Mouse (Mus musculus): ENCODE data around the gene Gm45808. TPM values are rescaled to one million over a fixed set of nuclear protein-coding genes. Genes with fewer than 3 reads are reported as not detected.
A peak's percentile ranks its signal among the peaks of the same experiment; 100 is the strongest.

Gm45808 gene
- polyA plus RNA-seq, 3 experiments from 2014 or later = not detected

DNA sequence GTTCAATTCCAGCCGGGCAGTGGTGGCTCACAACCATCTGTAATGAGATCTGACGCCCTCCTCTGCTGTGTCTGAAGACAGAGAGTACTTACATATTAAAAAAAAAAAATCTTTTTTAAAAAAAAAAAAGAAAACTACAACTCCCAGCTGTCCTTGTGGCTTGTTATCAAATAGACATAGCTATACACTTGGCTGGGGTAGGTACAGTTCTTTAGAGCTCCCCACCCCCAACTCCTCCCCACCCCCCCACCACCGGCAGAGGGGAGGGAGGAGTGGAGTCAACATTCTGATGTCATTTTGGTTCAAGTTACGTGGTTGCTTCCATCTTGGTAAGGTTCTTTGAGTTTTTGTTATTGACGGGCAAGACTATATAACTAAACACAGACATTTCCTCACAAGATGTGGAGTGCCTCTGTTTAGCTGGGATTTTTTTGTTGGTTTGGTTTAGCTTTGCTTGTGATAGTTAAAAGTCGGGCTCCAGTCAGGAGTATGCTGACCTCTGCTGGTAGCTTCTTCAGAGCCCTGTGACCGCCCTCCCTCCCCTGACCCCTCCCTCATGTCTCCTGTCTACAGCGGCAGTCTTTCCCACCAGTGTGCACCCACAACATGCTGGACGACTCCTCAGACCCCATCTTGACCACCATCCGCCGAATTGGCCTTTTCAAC, 39.2 kb downstream of the Gm45808 start:
- ATAC-seq = no peak

DNA sequence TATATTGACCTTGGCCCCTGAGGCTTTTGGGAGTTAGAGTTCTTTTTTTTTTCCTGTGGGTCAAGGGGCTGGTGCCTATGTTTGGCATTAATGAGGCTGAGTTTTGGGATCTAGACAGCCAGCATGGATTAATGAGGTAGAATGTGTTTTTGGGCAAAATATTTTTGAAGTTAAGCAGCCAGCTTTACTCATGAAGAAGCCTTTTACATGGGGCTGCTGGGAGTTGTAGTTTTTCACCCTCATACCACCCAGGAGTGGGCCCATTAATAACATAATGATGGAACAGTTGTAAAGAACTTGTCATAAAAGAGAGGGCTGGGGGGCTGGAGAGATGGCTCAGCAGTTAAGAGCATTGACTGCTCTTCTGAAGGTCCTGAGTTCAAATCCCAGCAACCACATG, 40.0 kb downstream of the Gm45808 start:
- no peak for ATAC-seq

DNA sequence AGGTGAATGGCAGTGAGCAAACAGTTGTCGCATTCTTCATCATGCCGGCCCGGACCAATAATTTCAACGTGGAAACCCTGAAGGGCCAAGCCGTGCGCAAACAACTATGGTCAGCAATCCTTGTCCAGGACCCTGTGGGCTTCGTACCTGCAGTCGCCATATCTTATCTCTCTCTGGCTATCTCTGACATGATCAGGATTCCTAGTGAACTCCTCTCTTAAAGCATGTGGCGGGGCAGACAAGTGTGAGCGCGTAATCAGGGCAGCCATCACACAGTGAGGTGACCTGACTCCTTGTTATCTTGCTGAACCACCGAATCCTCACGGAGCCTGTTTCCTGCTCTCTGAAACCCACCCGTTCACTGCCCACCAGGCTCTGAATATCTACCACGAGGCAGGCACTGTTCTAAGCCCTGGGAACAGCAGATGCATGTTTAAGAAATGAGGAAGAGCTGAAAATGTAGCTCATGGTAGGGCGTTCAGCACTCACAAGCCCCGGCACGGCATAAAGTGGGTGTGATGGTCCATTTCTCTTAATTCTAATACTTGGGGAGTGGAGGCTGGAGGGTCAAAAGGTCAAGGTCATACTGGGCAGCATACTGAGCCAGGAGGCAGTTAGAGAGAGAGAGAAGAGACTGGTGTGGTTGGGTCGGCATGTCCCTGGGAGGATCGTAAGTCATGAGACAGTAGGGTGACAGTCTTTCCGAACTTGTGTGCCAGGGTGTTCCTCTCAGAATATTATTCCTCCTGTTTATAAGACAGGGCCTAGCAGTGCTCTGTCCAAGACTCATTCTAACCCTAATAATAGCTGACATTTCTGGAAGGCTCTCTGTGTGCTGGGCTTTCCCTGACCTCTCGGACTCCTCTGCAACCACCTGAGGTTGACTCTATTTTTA, 42.8 kb downstream of the Gm45808 start:
- ATAC-seq = no peak

DNA sequence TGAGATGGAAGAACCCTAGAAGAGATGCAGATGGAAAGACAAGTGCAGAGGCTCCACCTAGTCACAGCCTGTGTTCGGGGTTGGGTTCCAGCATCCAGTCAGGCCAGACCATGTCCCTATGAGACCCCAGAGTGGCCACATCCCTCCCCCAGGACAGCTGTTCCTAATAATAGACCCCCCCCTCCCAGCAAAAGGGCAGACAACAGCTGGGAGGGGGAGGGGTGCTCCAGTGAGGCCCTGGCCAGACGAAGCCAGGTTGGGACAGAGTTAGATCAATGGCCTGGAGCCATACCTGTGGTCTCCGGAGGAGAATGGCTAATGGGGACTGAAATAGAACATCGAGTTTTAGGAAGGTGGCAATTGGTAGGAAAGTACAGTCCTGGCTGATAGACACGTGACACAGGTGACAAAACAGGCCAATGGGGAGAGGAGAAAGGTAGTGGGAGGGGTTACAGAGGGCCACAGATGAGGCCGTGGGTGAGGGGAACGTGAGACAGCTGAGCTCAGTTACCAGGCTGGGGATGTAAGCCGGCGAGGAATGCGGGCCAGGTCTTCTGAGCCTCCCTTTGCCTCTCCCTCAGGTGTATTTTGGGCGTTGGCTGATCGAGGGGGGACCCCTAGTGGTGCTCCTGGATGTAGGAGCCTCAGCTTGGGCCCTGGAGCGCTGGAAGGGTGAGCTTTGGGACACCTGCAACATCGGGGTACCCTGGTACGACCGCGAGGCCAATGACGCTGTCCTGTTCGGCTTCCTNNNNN, 48.9 kb downstream of the Gm45808 start, which contains the start of gene Ruvbl2:
Gene Ruvbl2 (minus strand): TSS at position 576 of the 756 bp plus-strand sequence.
- ATAC-seq = no peak

DNA sequence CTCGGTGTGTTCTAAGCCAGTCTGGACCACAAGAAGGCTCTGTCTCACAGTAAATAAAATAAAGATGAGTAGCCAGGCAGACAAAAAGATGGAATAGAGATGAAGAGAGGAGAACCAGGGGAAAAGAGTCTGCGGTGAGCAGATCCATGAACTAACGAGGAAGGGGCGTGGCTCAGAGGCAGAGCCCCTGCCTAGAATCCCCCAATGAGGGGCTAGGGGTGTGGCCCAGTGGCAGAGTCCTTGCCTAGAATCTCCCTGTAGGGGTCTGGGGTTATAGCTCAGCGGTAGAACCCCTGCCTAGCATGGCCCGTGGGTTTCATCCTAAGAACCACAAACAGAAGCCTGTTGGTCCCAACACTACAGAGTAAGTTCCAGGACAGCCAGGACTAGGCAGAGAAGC, 49.6 kb downstream of the Gm45808 start:
- no peak for ATAC-seq

DNA sequence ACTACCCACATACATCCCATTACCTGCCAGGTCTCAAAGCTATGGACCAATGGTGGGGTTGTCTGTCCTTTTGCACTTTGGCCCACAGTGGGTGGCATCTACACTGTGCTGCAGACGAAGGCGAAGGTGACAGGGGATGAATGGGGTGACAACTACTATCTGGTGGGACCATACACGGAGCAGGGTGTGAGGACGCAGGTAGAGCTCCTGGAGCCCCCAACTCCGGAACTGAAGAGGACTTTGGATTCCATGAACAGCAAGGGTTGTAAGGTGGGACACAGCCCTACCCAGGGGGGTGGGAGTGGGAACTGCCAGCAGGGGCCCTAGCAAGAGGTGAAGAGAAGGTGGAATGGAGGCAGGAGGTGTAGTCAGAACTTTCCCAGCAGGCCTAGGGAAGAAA, 50.2 kb downstream of the Gm45808 start:
- ATAC-seq = no peak

DNA sequence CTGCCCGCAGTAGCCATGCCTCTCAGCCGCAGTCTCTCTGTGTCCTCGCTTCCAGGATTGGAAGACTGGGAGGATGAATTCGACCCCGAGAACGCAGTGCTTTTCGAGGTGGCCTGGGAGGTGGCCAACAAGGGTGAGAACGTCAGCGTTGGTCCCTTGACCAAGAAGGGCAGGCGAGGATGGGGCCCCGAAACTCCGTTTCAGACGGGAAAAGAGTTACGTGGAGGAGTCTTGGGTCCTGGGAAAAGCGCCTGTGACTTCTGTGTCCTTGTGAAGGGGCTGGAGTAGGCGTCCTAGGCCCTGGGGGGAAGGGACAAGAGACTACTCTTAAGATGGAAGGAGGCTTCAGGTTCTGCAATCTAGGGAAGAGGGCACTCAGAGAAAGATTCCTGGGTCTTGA, 51.6 kb downstream of the Gm45808 start:
- ATAC-seq = no peak

DNA sequence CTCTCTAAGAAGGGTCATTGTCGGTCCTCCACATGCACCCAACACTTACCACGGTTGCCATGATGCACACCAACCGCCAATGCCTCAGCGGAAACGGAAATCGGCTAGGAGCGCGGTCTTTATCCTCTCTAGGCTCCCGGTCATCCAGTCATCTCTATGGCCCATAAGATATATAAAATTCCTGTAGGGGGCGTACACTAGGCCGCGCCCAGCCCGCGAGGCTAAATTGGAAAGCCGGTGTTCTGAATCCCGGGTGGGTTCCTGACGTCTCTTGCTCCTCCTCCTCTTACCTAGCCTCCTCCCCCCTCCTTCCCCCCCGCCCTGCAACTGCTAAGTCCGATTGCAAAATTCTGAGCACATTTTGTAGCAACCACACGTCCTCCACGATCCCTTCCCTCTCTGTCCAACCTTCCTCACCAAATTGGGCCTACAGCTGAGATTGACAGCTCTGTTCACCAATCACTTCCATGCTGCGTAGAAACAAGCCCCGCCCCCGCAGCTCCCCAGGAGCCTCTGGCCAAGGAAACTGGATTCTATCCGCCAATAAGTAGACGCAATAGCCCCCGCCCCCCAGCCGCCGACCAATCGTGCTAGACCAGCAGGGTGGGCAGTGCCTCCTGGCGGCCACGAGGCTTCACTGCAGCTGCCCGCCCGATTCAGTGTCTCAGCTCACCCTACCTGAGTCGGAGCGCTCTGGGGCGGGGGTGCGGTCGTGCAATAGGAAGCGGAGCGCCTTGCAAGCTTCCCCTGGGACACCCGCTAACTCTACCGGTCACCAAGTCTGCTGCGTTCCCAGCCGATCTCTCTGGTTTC, 52.2 kb downstream of the Gm45808 start, which contains the start of gene Gys1:
Gene Gys1 (plus strand): TSS at position 642 of the 813 bp plus-strand sequence.
- peak; percentile 98 for ATAC-seq

DNA sequence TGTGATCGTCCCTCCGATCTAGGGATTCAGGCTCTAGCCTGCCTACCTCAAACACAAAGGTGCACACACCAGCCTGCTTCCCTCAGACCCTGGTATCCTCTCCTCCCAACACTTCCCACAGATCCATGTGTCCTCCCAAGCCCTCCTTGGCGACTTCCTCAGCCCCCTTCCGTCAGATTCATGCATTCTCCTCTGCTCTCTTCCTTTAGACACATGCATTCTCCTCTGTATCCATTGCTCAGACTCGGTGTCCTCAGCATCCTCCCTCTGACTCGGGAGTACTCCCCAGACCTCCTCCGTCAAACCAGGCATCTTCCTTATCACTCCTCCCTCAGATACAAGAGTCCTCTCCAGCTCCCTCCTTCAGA, 52.8 kb downstream of the Gm45808 start:
- no peak for ATAC-seq

DNA sequence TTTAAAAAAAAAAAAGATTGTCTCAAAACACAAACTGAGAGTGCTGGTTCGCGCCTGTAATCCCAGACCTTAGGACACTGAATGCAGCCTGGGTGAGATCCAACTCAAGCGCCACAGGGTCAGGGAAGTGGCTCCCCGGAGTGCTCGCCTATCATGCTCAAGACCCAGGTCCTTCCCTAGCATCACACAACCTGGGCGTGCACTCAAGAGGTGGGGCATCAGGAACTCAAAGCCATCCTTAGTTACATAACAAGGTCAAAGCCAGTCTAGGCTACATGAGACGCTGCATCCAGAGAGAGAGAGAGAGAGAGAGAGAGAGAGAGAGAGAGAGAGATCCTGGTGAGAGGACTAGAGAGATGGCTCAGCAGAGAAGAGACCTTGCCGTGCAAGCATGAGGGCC, 60.1 kb downstream of the Gm45808 start:
- ATAC-seq = no peak

DNA sequence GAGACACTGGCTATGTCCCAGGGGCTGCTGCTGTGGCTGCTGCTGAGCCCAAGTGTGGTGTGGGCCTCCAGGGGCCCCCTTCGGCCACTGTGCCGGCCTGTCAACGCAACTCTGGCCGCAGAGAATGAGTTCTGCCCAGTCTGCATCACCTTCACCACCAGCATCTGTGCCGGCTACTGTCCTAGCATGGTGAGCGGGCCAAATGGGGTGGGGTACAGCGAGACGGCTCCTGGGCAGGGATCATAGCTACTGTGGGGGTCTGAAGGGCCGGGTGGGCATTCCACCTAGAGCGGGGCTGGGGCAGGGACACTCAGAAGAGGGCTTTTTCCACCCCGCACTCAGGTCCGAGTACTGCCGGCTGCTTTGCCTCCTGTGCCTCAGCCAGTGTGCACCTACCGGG, 65.4 kb downstream of the Gm45808 start:
- no peak for ATAC-seq

DNA sequence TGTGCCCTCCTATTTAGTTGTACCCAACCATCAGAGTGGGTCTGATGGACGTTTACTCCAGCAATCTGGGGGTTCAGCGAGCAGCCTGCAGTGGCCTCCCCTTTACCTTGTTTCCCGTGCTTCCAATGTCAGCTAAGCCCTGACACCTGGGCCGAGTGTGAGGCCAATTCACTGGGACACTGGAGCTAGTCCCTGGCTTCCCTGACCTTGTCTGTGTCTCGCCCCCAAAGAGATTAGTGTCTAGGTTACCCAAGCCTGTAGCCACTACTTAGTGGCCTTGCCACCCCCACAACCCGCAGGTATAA, 66.0 kb downstream of the Gm45808 start, which contains the start of gene Lhb:
Gene Lhb (plus strand): TSS at position 206 of the 305 bp plus-strand sequence.
- no peak for ATAC-seq

DNA sequence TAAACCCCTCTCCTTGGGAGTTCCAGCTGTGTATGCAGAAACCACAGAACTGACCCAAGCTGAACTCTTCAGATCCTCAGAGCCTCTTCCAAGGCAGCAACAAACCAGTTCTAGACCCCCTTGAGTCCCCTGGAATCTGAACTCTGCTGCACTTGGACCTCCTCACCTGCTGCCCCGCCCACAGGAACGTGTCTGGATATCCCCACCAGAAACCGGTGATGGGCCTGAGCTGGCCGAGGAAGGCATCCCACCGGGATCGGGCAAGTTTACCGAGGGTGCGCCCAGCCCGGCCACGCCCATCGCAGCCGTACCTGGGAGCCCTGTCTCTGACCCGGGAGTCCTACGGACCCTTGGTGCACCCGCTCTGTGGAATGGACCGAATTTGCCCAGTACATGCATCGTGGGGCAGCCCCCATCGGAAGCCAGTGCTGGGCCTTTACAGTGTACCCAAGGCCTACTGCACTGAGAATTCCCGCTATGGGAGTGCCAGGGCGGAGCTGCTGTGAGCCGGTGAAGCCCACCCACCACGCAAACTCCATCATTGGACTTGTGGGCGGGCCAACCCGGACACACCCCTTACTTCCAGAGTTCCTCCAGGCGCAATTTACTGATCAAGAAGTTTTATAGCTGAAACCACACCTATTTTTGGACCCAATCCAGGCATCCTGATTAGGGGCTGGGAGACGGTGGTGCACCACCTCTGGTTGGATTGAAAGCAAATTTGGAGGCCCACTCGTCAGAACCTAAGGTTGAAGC, 66.6 kb downstream of the Gm45808 start:
- no peak for ATAC-seq

DNA sequence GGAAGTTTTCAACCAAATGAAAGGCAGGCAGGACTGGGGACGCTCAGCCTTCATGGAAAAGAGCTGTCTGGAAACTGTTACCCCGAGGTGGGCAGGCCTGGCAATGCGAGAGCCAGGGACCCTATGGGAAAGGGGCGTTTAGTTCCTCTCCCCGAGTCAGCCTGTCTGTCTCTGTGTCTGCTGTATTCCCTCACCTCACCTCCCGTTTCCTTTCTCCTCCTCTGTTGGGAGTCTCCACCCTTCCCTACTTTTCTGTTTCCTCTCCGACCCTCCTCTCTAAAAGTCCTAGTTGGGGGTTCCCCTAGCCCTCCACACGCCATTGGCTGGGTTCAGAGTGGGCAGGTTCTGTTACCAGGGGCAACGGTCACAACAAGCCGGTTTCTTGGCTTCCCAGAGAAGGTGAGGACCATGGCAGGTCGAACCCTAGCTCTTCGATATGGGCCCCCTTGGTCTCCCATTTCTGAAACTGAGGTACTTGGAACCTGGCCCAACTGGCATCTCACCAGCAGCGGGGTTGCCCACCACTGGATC, 68.6 kb downstream of the Gm45808 start:
- no peak for ATAC-seq

Other genes with a start within 250 kb of the Gm45808 start
- 100 to 1,000 TPM; 390 to 554 (median 476) TPM for gene Cd37, start 247.7 kb downstream of the Gm45808 start, polyA plus RNA-seq (2017; shearing (Covaris generic))
- gene Slc6a16, start 245.7 kb downstream of the Gm45808 start, polyA plus RNA-seq (2017; shearing (Covaris generic)) = not detected
- under 1 TPM in 1 of 3 experiments, not detected in 2; 0.50 TPM for gene Slc6a21, start 209.3 kb downstream of the Gm45808 start, polyA plus RNA-seq (2017; shearing (Covaris generic))
- 10 to 100 TPM; 17.2 to 21.7 (median 19.3) TPM for gene Trpm4, start 153.0 kb downstream of the Gm45808 start, polyA plus RNA-seq (2017; shearing (Covaris generic))
- gene Hrc, start 151.5 kb downstream of the Gm45808 start, polyA plus RNA-seq (2017; shearing (Covaris generic)) = not detected
- under 1 TPM in 2 of 3 experiments, not detected in 1; 0.19 to 0.60 TPM for gene Ppfia3, start 119.8 kb downstream of the Gm45808 start, polyA plus RNA-seq (2017; shearing (Covaris generic))
- gene Lin7b, start 116.2 kb downstream of the Gm45808 start, polyA plus RNA-seq (2017; shearing (Covaris generic)) = not detected
- gene Snrnp70, start 91.1 kb downstream of the Gm45808 start, polyA plus RNA-seq (2017; shearing (Covaris generic)) = 100 to 1,000 TPM in 1 of 3 experiments, 10 to 100 TPM in 2; 72.4 to 131 (median 77.7) TPM
- not detected for gene Kcna7, start 81.2 kb downstream of the Gm45808 start, polyA plus RNA-seq (2017; shearing (Covaris generic))
- gene Ntf5, start 73.1 kb downstream of the Gm45808 start, polyA plus RNA-seq (2017; shearing (Covaris generic)) = under 1 TPM in 2 of 3 experiments, not detected in 1; 0.31 to 0.34 TPM
- not detected for gene Lhb, start 66.0 kb downstream of the Gm45808 start, polyA plus RNA-seq (2017; shearing (Covaris generic))
- gene Gys1, start 52.0 kb downstream of the Gm45808 start, polyA plus RNA-seq (2017; shearing (Covaris generic)) = 1 to 10 TPM; 6.7 to 10.0 (median 9.7) TPM
- gene Ruvbl2, start 48.7 kb downstream of the Gm45808 start, polyA plus RNA-seq (2017; shearing (Covaris generic)) = 10 to 100 TPM; 36.7 to 48.4 (median 43.8) TPM
- 1,000 to 10,000 TPM; 1,271 to 2,003 (median 1,772) TPM for gene Ftl1, start 26.9 kb downstream of the Gm45808 start, polyA plus RNA-seq (2017; shearing (Covaris generic))
- gene Bax, start 19.9 kb downstream of the Gm45808 start, polyA plus RNA-seq (2017; shearing (Covaris generic)) = 100 to 1,000 TPM; 138 to 175 (median 143) TPM
- 1 to 10 TPM in 1 of 3 experiments, under 1 TPM in 2; 0.23 to 1.8 (median 0.29) TPM for gene Tulp2, start 4.9 kb downstream of the Gm45808 start, polyA plus RNA-seq (2017; shearing (Covaris generic))
- gene Dhdh, start 2.0 kb upstream of the Gm45808 start, polyA plus RNA-seq (2017; shearing (Covaris generic)) = 1 to 10 TPM; 1.0 to 1.1 (median 1.1) TPM
- 100 to 1,000 TPM; 119 to 153 (median 121) TPM for gene Nucb1, start 23.6 kb upstream of the Gm45808 start, polyA plus RNA-seq (2017; shearing (Covaris generic))
- gene Ppp1r15a, start 39.5 kb upstream of the Gm45808 start, polyA plus RNA-seq (2017; shearing (Covaris generic)) = 10 to 100 TPM; 30.4 to 76.6 (median 56.4) TPM
- gene Plekha4, start 39.5 kb upstream of the Gm45808 start, polyA plus RNA-seq (2017; shearing (Covaris generic)) = under 1 TPM; 0.36 to 0.78 (median 0.53) TPM
- under 1 TPM; 0.82 to 0.95 (median 0.91) TPM for gene Hsd17b14, start 68.1 kb upstream of the Gm45808 start, polyA plus RNA-seq (2017; shearing (Covaris generic))
- gene Bcat2, start 83.3 kb upstream of the Gm45808 start, polyA plus RNA-seq (2017; shearing (Covaris generic)) = 10 to 100 TPM; 33.2 to 54.7 (median 51.4) TPM
- not detected for gene Fgf21, start 128.7 kb upstream of the Gm45808 start, polyA plus RNA-seq (2017; shearing (Covaris generic))
- not detected for gene Fut1, start 130.5 kb upstream of the Gm45808 start, polyA plus RNA-seq (2017; shearing (Covaris generic))
- not detected for gene Izumo1, start 135.0 kb upstream of the Gm45808 start, polyA plus RNA-seq (2017; shearing (Covaris generic))
- gene Rasip1, start 140.7 kb upstream of the Gm45808 start, polyA plus RNA-seq (2017; shearing (Covaris generic)) = under 1 TPM in 1 of 3 experiments, not detected in 2; 0.17 TPM
- not detected for gene Mamstr, start 153.2 kb upstream of the Gm45808 start, polyA plus RNA-seq (2017; shearing (Covaris generic))
- not detected for gene Fut2, start 179.6 kb upstream of the Gm45808 start, polyA plus RNA-seq (2017; shearing (Covaris generic))
- gene Ntn5, start 197.2 kb upstream of the Gm45808 start, polyA plus RNA-seq (2017; shearing (Covaris generic)) = not detected
- under 1 TPM in 1 of 3 experiments, not detected in 2; 0.22 TPM for gene Sec1, start 207.6 kb upstream of the Gm45808 start, polyA plus RNA-seq (2017; shearing (Covaris generic))
- 1 to 10 TPM in 2 of 3 experiments, not detected in 1; 1.5 TPM for gene Car11, start 213.0 kb upstream of the Gm45808 start, polyA plus RNA-seq (2017; shearing (Covaris generic))
- 1 to 10 TPM; 3.1 to 8.6 (median 6.5) TPM for gene Dbp, start 218.3 kb upstream of the Gm45808 start, polyA plus RNA-seq (2017; shearing (Covaris generic))
- 1,000 to 10,000 TPM; 1,609 to 2,946 (median 2,383) TPM for gene Rpl18, start 228.6 kb upstream of the Gm45808 start, polyA plus RNA-seq (2017; shearing (Covaris generic))
- 10 to 100 TPM; 12.1 to 17.3 (median 15.5) TPM for gene Sphk2, start 231.2 kb upstream of the Gm45808 start, polyA plus RNA-seq (2017; shearing (Covaris generic))
- gene Fam83e, start 234.4 kb upstream of the Gm45808 start, polyA plus RNA-seq (2017; shearing (Covaris generic)) = under 1 TPM in 2 of 3 experiments, not detected in 1; 0.63 to 0.80 TPM
- not detected for gene Spaca4, start 239.0 kb upstream of the Gm45808 start, polyA plus RNA-seq (2017; shearing (Covaris generic))